Mouse (Mus musculus): ENCODE results near the gene Hist2h4. TPM values are rescaled to one million over a fixed set of nuclear protein-coding genes. Genes with fewer than 3 reads are reported as not detected.
"Not testable (repeated sequence)": the region's sequence is repeated elsewhere in the genome, so short reads cannot be mapped to it uniquely, and the experiment has no call there.

Hist2h4 gene
- polyA plus RNA-seq, 1 experiment, result 101 TPM

DNA sequence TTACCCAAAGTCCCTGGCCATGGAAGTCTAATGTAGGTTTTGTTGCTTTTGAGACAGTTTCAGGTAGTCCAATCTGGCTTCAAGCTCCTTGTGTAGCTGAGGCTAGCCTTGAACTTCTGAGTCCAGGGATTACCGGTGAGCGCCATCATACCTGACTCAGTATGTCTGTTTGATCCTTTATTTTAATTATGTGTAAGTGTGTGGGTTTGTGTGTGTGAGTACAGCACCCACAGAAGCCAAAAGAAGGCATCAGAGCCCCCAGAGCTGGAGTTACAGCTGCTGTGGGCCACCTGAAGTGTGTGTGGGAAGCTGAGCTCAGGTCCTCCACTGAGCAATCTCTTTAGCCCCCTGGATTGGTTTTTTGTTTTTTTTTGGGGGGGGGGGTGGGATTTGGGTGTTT is 36.5 kb upstream of the Hist2h4 start:
- Histone ChIP-seq H3K27ac (ENCODE audit: control insufficient read depth, insufficient read depth, low read length) (no peak overlapping the region), H3K36me3 (ENCODE audit: control insufficient read depth, insufficient read depth, low read length) (no peaks in the 10 kb centered on the region), H3K4me1 (replicated peaks; ENCODE audit: control insufficient read depth, insufficient read depth, low read length) (peaks cover 3% of the 10 kb centered on the region; the same call in 1 of the 2 replicates), H3K27me3 (ENCODE audit: control insufficient read depth, insufficient read depth, low read length) (no peaks in the 10 kb centered on the region; the same call in 1 of the 2 replicates), H3K4me3 (ENCODE audit: control insufficient read depth, insufficient read depth, low read length) (no peak overlapping the region)
- no peak for DNase-seq
- WGBS, result 98% methylated on average over 2 of the region's 2 CpGs
- TF ChIP-seq CTCF (IDR thresholded peaks at IDR 0.05; ENCODE audit: borderline replicate concordance, control insufficient read depth, extremely low read depth, insufficient read depth, low read length, poor library complexity) (no peak), POLR2A (IDR thresholded peaks at IDR 0.05; ENCODE audit: control insufficient read depth, extremely low read depth, insufficient read depth, low read length, poor library complexity) (no peak)

- no peak overlapping the region for H3K27ac ChIP-seq (ENCODE audit: control insufficient read depth, insufficient read depth, low read length)
- no peak for TF ChIP-seq CTCF (IDR thresholded peaks at IDR 0.05; ENCODE audit: borderline replicate concordance, control insufficient read depth, extremely low read depth, insufficient read depth, low read length, poor library complexity)
- no peak for TF ChIP-seq POLR2A (IDR thresholded peaks at IDR 0.05; ENCODE audit: control insufficient read depth, extremely low read depth, insufficient read depth, low read length, poor library complexity)
- DNase-seq, result no peak
- peaks cover 3% of the 10 kb centered on the region; the same call in 1 of the 2 replicates for H3K4me1 ChIP-seq (replicated peaks; ENCODE audit: control insufficient read depth, insufficient read depth, low read length)
- whole genome bisulfite sequencing, result 96% methylated on average over 4 of the region's 4 CpGs
- H3K36me3 ChIP-seq (ENCODE audit: control insufficient read depth, insufficient read depth, low read length), result no peaks in the 10 kb centered on the region
- no peaks in the 10 kb centered on the region; the same call in 1 of the 2 replicates for H3K27me3 ChIP-seq (ENCODE audit: control insufficient read depth, insufficient read depth, low read length)
- no peak overlapping the region for H3K4me3 ChIP-seq (ENCODE audit: control insufficient read depth, insufficient read depth, low read length)
Observed at GRCm38 (mm10) chr3:96298360-96298759, 35.2 kb upstream of the Hist2h4 start.

GRCm38 (mm10) chr3:96293787-96294186 is 30.7 kb upstream of the Hist2h4 start, which contains the start of gene Fcgr1:
Gene Fcgr1, minus strand, starts transcription at chr3:96293969.
- Histone ChIP-seq H3K36me3 (ENCODE audit: control insufficient read depth, insufficient read depth, low read length) (no peaks in the 10 kb centered on the region), H3K27ac (ENCODE audit: control insufficient read depth, insufficient read depth, low read length) (no peak within 1 kb of the TSS), H3K4me3 (ENCODE audit: control insufficient read depth, insufficient read depth, low read length) (no peak within 1 kb of the TSS), H3K4me1 (replicated peaks; ENCODE audit: control insufficient read depth, insufficient read depth, low read length) (0 out of 2 replicates have a peak, but pooled peaks cover 3% of the 10 kb centered on the region), H3K27me3 (ENCODE audit: control insufficient read depth, insufficient read depth, low read length) (no peaks in the 10 kb centered on the region; the same call in 1 of the 2 replicates)
- DNase-seq, result no peak
- 7% methylated on average over 4 of the region's 4 CpGs for WGBS
- TF ChIP-seq CTCF (IDR thresholded peaks at IDR 0.05; ENCODE audit: borderline replicate concordance, control insufficient read depth, extremely low read depth, insufficient read depth, low read length, poor library complexity) (no peak), POLR2A (IDR thresholded peaks at IDR 0.05; ENCODE audit: control insufficient read depth, extremely low read depth, insufficient read depth, low read length, poor library complexity) (no peak)

DNA sequence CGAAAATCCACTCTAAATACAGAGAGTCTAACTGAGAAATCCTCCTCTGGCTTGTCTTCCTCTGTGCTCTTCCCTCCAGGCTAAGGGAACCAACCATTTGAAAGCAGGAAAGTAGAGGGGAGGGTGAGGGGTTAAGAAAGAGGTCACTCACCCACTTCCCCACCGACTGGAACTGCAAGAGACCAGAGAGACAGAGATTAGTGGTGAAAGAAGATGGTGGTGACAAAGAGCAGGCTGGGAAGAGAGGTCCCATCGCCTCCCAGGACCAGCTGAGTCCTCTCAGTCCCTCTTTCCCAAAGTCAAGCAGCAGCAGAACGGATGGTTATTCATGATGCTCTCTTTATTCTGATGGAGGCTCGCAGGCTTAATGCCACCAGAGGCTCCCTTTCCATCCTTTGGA is 30.3 kb upstream of the Hist2h4 start:
- DNase-seq, result no peak
- Histone ChIP-seq H3K27me3 (ENCODE audit: control insufficient read depth, insufficient read depth, low read length) (no peaks in the 10 kb centered on the region; the same call in 1 of the 2 replicates), H3K4me1 (replicated peaks; ENCODE audit: control insufficient read depth, insufficient read depth, low read length) (0 out of 2 replicates have a peak, but pooled peaks cover 3% of the 10 kb centered on the region), H3K4me3 (ENCODE audit: control insufficient read depth, insufficient read depth, low read length) (no peak overlapping the region), H3K27ac (ENCODE audit: control insufficient read depth, insufficient read depth, low read length) (no peak overlapping the region), H3K36me3 (ENCODE audit: control insufficient read depth, insufficient read depth, low read length) (no peaks in the 10 kb centered on the region)
- 37% methylated on average over 5 of the region's 5 CpGs for WGBS
- TF ChIP-seq POLR2A (IDR thresholded peaks at IDR 0.05; ENCODE audit: control insufficient read depth, extremely low read depth, insufficient read depth, low read length, poor library complexity) (no peak), CTCF (IDR thresholded peaks at IDR 0.05; ENCODE audit: borderline replicate concordance, control insufficient read depth, extremely low read depth, insufficient read depth, low read length, poor library complexity) (no peak)

- TF ChIP-seq CTCF (IDR thresholded peaks at IDR 0.05; ENCODE audit: borderline replicate concordance, control insufficient read depth, extremely low read depth, insufficient read depth, low read length, poor library complexity), result no peak
- no peak for TF ChIP-seq POLR2A (IDR thresholded peaks at IDR 0.05; ENCODE audit: control insufficient read depth, extremely low read depth, insufficient read depth, low read length, poor library complexity)
- H3K27ac ChIP-seq (ENCODE audit: control insufficient read depth, insufficient read depth, low read length), result no peak overlapping the region
- H3K4me3 ChIP-seq (ENCODE audit: control insufficient read depth, insufficient read depth, low read length), result no peak overlapping the region
- WGBS, result 92% methylated on average over 6 of the region's 6 CpGs
- H3K27me3 ChIP-seq (ENCODE audit: control insufficient read depth, insufficient read depth, low read length), result no peaks in the 10 kb centered on the region; the same call in 1 of the 2 replicates
- no peak for DNase-seq
- 0 out of 2 replicates have a peak, but pooled peaks cover 3% of the 10 kb centered on the region for H3K4me1 ChIP-seq (replicated peaks; ENCODE audit: control insufficient read depth, insufficient read depth, low read length)
- H3K36me3 ChIP-seq (ENCODE audit: control insufficient read depth, insufficient read depth, low read length), result no peaks in the 10 kb centered on the region
Observed at GRCm38 (mm10) chr3:96292641-96293040, 29.5 kb upstream of the Hist2h4 start.

DNA sequence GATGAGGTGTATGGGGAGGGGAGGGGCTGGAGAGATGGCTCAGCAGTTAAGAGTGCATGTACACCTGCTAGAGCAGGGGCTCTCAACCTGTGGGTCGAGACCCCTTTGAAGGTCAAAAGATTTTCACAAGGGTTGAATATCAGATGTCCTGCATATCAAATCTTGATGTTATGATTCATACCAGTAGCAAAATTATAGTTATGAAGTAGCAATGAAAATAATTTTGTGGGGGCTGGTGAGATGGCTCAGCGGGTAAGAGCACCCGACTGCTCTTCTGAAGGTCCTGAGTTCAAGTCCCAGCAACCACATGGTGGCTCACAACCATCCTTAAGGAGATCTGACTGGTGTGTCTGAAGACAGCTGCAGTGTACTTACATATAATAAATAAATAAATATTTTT is 27.6 kb upstream of the Hist2h4 start:
- H3K4me3 ChIP-seq (ENCODE audit: control insufficient read depth, insufficient read depth, low read length); H3K36me3 ChIP-seq (ENCODE audit: control insufficient read depth, insufficient read depth, low read length); DNase-seq; H3K27ac ChIP-seq (ENCODE audit: control insufficient read depth, insufficient read depth, low read length); H3K27me3 ChIP-seq (ENCODE audit: control insufficient read depth, insufficient read depth, low read length); H3K4me1 ChIP-seq (replicated peaks; ENCODE audit: control insufficient read depth, insufficient read depth, low read length): not testable (repeated sequence)
- 95% methylated on average over 3 of the region's 3 CpGs for WGBS

DNA sequence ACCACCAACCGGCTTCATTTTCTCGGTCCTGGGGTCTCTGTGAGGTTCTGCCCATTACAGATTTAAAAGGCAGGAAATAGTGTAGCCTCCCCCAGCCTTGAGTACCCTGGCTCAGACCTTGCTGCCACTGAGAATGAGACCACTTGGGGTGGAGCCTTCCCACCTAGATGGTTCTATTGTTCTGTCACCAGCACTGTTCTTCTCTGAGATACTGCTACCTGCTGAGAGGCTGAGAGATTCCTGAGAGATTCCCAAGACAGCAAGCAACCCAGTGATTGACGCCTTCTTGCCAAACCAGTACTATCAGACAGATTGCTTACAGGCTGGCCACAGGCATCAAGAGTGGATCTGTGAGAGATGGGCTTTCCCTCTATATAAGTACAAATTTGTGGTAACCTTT is 26.1 kb upstream of the Hist2h4 start:
- no peak for DNase-seq
- Histone ChIP-seq H3K4me3 (ENCODE audit: control insufficient read depth, insufficient read depth, low read length) (no peak overlapping the region), H3K36me3 (ENCODE audit: control insufficient read depth, insufficient read depth, low read length) (no peaks in the 10 kb centered on the region), H3K27ac (ENCODE audit: control insufficient read depth, insufficient read depth, low read length) (no peak overlapping the region), H3K4me1 (replicated peaks; ENCODE audit: control insufficient read depth, insufficient read depth, low read length) (0 out of 2 replicates have a peak, but pooled peaks cover 3% of the 10 kb centered on the region), H3K27me3 (ENCODE audit: control insufficient read depth, insufficient read depth, low read length) (no peaks in the 10 kb centered on the region; the same call in 1 of the 2 replicates)
- TF ChIP-seq POLR2A (IDR thresholded peaks at IDR 0.05; ENCODE audit: control insufficient read depth, extremely low read depth, insufficient read depth, low read length, poor library complexity), result no peak
- TF ChIP-seq CTCF (IDR thresholded peaks at IDR 0.05; ENCODE audit: borderline replicate concordance, control insufficient read depth, extremely low read depth, insufficient read depth, low read length, poor library complexity), result no peak
- 97% methylated on average over 3 of the region's 3 CpGs for WGBS

All from thymus, adult 2 months (tissue).